Mouse (Mus musculus) bone marrow, adult 2 months (tissue): ENCODE data around the gene Tuba1c.

Experiments
- CTCF ChIP-seq: fragments of 200-500 bp; IDR thresholded peaks from 2 replicates; pipeline ENCODE4 v1.5.1; 2011; ENCODE audit warnings: low read length, control low read depth; ENCODE audit not compliant: control insufficient read depth, insufficient read depth
- POLR2A ChIP-seq: fragments of 200-500 bp; IDR thresholded peaks from 2 replicates; pipeline ENCODE4 v1.6.1; 2011; ENCODE audit warnings: low read depth, mild to moderate bottlenecking, control low read depth, low read length, borderline replicate concordance; ENCODE audit not compliant: control insufficient read depth

- TF ChIP-seq CTCF (no peak), POLR2A (no peak)
Measured at GRCm38 (mm10) chr15:99011946-99012345, 17.7 kb upstream of the Tuba1c start.
